Mouse (Mus musculus): ENCODE data around the gene Mustn1. TPM values are rescaled to one million over a fixed set of nuclear protein-coding genes. Genes with fewer than 3 reads are reported as not detected.

Gene Mustn1
- polyA plus RNA-seq, 1 experiment from 2014 or later = 0.97 TPM

DNA sequence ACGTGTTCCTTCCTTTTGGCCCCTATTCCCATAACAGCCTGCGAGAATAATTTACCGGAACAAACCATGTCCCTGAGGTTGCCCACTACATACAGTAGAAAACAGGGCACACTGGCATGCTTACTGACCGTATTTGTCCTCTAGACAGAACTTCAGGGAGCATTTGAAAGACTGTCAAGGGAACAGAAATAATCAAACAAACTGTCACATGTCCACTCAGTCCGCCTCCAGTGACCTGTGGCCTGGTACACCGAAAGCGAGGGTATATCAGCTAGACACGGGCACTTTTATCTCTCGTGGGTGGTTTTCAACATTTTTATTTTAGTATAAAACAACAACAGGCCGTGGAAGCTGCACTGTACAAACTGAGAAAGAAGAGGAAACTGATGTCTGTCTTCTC is 10.2 kb upstream of the Mustn1 start:
- no peak for ATAC-seq (ENCODE audit: low FRiP score)
- WGBS = 92% methylated on average over 10 of the region's 10 CpGs
- H3K27ac ChIP-seq = no peak overlapping the region
- no peaks in the 10 kb centered on the region for H3K9me3 ChIP-seq
- H3K36me3 ChIP-seq = peaks cover 58% of the 10 kb centered on the region
- no peak overlapping the region for H3K4me2 ChIP-seq
- no peak overlapping the region for H3K9ac ChIP-seq
- H3K4me1 ChIP-seq (replicated peaks) = no peaks in the 10 kb centered on the region
- H3K4me3 ChIP-seq = no peak overlapping the region
- no peaks in the 10 kb centered on the region for H3K27me3 ChIP-seq

DNA sequence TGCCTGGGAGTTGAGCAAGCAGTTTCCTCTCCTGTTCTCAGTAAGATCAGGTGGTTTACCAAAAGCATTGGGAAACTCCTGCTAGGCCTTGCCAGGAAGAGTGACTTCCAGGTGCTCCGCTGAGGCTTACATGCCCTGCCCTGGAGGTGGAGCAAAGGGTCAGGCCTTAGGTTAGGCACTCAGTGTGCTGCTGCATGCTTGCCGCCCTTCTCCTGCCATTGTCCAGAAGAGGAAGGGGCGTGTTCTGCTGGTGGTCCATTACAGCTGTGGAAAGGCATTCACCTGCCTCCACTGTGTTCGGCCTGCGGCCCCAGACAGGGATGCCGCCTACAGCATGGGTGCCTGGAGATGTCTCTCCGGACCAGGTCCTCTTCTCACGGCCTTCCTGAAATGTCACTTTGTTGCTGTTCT is 9.6 kb upstream of the Mustn1 start:
- Histone ChIP-seq H3K4me2 (no peak overlapping the region), H3K9me3 (no peaks in the 10 kb centered on the region), H3K4me1 (replicated peaks) (no peaks in the 10 kb centered on the region), H3K36me3 (peaks cover 64% of the 10 kb centered on the region), H3K9ac (no peak overlapping the region), H3K27me3 (no peaks in the 10 kb centered on the region), H3K27ac (no peak overlapping the region), H3K4me3 (no peak overlapping the region)
- no peak for ATAC-seq (ENCODE audit: low FRiP score)
- 85% methylated on average over 8 of the region's 8 CpGs for WGBS

- Histone ChIP-seq H3K9ac (no peak overlapping the region), H3K27ac (no peak overlapping the region), H3K36me3 (peaks cover 64% of the 10 kb centered on the region), H3K9me3 (no peaks in the 10 kb centered on the region), H3K27me3 (no peaks in the 10 kb centered on the region), H3K4me3 (no peak overlapping the region), H3K4me2 (no peak overlapping the region), H3K4me1 (replicated peaks) (no peaks in the 10 kb centered on the region)
- ATAC-seq (ENCODE audit: low FRiP score) = no peak
- 92% methylated on average over 25 of the region's 25 CpGs for WGBS
Measured at GRCm38 (mm10) chr14:30870206-30871147, 8.5 kb upstream of the Mustn1 start.

GRCm38 (mm10) chr14:30874095-30874700 is 4.8 kb upstream of the Mustn1 start:
- 87% methylated on average over 18 of the region's 18 CpGs for WGBS
- no peak overlapping the region for H3K4me2 ChIP-seq
- H3K4me1 ChIP-seq (replicated peaks) = peaks cover 1% of the 10 kb centered on the region; the same call in 1 of the 2 replicates
- no peak overlapping the region for H3K4me3 ChIP-seq
- no peak overlapping the region for H3K9ac ChIP-seq
- H3K36me3 ChIP-seq = peaks cover 65% of the 10 kb centered on the region
- no peaks in the 10 kb centered on the region for H3K27me3 ChIP-seq
- H3K27ac ChIP-seq = no peak overlapping the region
- no peak for ATAC-seq (ENCODE audit: low FRiP score)
- no peaks in the 10 kb centered on the region for H3K9me3 ChIP-seq

DNA sequence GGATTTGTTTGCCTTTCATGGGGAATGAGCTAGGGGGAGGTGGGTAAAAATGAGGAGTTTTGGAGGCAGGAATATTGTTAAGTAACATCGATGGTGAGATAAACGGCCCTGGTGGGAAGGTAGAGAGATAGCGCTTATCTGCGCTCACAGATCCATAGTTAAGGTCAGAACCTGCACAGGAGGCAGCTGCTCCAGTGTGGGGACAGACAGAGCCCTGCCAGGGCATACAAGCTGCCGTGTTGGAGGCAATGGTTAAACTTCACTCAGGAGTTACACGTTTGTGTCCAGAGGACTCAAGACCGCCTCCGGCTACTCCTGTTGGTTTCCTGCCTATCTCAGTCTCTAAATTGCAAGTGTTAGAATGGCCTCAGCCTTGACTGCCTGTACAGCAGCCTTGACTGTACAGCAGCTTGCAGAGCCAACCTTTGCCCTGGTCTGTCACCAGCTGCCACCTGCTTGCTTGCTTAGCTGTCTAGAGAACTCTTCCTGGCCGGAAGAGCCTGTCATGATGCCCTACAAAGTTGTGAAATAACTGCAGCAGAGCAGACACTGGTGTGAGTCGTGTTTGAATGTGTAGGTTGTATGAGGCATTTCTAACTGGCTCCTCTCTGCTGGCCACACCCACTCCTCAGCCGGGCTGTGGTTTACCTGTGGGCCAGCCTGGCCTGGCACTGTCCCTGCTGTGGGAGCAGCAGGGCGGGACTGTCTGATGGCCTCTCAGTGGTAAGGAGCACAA is 3.7 kb upstream of the Mustn1 start:
- peaks cover 8% of the 10 kb centered on the region for H3K4me1 ChIP-seq (replicated peaks)
- 93% methylated on average over 12 of the region's 12 CpGs for WGBS
- no peaks in the 10 kb centered on the region for H3K27me3 ChIP-seq
- no peaks in the 10 kb centered on the region for H3K9me3 ChIP-seq
- H3K27ac ChIP-seq = no peak overlapping the region
- ATAC-seq (ENCODE audit: low FRiP score) = no peak
- no peak overlapping the region for H3K4me3 ChIP-seq
- no peak overlapping the region for H3K4me2 ChIP-seq
- H3K9ac ChIP-seq = no peak overlapping the region
- peaks cover 66% of the 10 kb centered on the region for H3K36me3 ChIP-seq

- Histone ChIP-seq H3K36me3 (peaks cover 61% of the 10 kb centered on the region), H3K4me2 (no peak overlapping the region), H3K27ac (no peak overlapping the region), H3K4me3 (no peak overlapping the region), H3K4me1 (replicated peaks) (peaks cover 8% of the 10 kb centered on the region), H3K27me3 (no peaks in the 10 kb centered on the region), H3K9ac (no peak overlapping the region), H3K9me3 (no peaks in the 10 kb centered on the region)
- ATAC-seq (ENCODE audit: low FRiP score) = no peak
- WGBS = 85% methylated on average over 9 of the region's 9 CpGs
Measured at GRCm38 (mm10) chr14:30875955-30876354, 3.0 kb upstream of the Mustn1 start.

- Histone ChIP-seq H3K27ac (no peak overlapping the region), H3K36me3 (peaks cover 56% of the 10 kb centered on the region), H3K4me3 (no peak overlapping the region), H3K27me3 (no peaks in the 10 kb centered on the region), H3K9ac (no peak overlapping the region), H3K4me1 (replicated peaks) (peaks cover 8% of the 10 kb centered on the region), H3K4me2 (no peak overlapping the region), H3K9me3 (no peaks in the 10 kb centered on the region)
- 90% methylated on average over 10 of the region's 10 CpGs for WGBS
- ATAC-seq (ENCODE audit: low FRiP score) = no peak
Measured at GRCm38 (mm10) chr14:30876451-30876850, 2.5 kb upstream of the Mustn1 start.

DNA sequence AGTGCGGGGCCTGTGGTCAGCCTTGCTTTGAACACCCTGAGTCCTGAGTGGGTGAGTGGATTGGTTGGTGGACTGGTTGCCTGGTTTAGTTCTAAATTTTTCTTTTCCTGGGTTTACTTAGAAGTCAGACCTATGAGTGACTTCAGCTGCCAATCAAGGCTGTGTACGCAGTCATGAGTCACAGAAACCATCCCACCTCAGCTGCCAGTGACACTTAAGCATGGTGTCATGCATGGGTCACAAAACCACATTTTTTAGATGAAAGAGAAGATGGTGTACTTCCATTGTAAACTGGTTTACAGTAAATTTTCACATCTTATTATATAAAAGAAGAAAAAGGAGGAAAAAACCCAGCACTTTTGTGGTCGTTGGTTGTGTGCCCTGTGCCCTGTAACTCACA is 1.2 kb upstream of the Mustn1 start:
- 99% methylated on average over 3 of the region's 3 CpGs for WGBS
- Histone ChIP-seq H3K27me3 (no peaks in the 10 kb centered on the region), H3K4me1 (replicated peaks) (peaks cover 8% of the 10 kb centered on the region), H3K4me3 (no peak overlapping the region), H3K9me3 (no peaks in the 10 kb centered on the region), H3K9ac (no peak overlapping the region), H3K4me2 (no peak overlapping the region), H3K36me3 (peaks cover 52% of the 10 kb centered on the region), H3K27ac (no peak overlapping the region)
- ATAC-seq (ENCODE audit: low FRiP score) = no peak

GRCm38 (mm10) chr14:30879794-30880193 is 794 bp downstream of the Mustn1 start:
- no peaks in the 10 kb centered on the region for H3K9me3 ChIP-seq
- H3K36me3 ChIP-seq = peaks cover 32% of the 10 kb centered on the region
- ATAC-seq (ENCODE audit: low FRiP score) = no peak
- H3K4me3 ChIP-seq = no peak overlapping the region
- no peak overlapping the region for H3K4me2 ChIP-seq
- no peak overlapping the region for H3K9ac ChIP-seq
- no peaks in the 10 kb centered on the region for H3K27me3 ChIP-seq
- no peak overlapping the region for H3K27ac ChIP-seq
- H3K4me1 ChIP-seq (replicated peaks) = peaks cover 8% of the 10 kb centered on the region
- WGBS = 72% methylated on average over 9 of the region's 9 CpGs

DNA sequence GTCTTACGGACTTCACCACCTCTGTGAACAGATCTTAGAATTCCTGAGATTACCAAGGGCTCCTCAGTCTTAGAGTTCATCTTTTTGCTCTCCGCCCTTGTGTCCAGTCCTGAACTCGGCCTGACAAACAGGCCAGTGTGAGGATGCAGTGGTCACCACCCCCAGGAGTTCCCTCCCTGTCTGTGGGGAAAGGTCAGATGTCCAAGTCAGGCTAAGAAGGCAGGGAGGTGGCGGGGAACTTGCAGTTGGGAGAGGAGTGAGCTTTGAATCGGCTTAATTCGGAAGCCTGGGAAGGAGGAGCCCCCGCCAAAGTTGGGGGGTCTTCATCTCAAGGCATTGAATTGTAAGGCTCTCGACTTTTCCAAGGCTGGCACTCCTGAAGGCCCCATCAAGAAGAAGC is 1.3 kb downstream of the Mustn1 start:
- Histone ChIP-seq H3K36me3 (peaks cover 29% of the 10 kb centered on the region), H3K4me1 (replicated peaks) (peaks cover 8% of the 10 kb centered on the region), H3K4me2 (no peak overlapping the region), H3K4me3 (no peak overlapping the region), H3K27ac (no peak overlapping the region), H3K9ac (no peak overlapping the region), H3K9me3 (no peaks in the 10 kb centered on the region), H3K27me3 (no peaks in the 10 kb centered on the region)
- WGBS = 81% methylated on average over 8 of the region's 8 CpGs
- ATAC-seq (ENCODE audit: low FRiP score) = no peak

GRCm38 (mm10) chr14:30880811-30881717 is 2.1 kb downstream of the Mustn1 start:
- ATAC-seq (ENCODE audit: low FRiP score) = no peak
- 84% methylated on average over 17 of the region's 17 CpGs for WGBS
- peaks cover 21% of the 10 kb centered on the region for H3K36me3 ChIP-seq
- H3K27ac ChIP-seq = no peak overlapping the region
- no peak overlapping the region for H3K4me2 ChIP-seq
- H3K27me3 ChIP-seq = no peaks in the 10 kb centered on the region
- no peaks in the 10 kb centered on the region for H3K9me3 ChIP-seq
- H3K4me1 ChIP-seq (replicated peaks) = peaks cover 8% of the 10 kb centered on the region
- no peak overlapping the region for H3K4me3 ChIP-seq
- H3K9ac ChIP-seq = no peak overlapping the region

Measured in hindbrain, embryonic 13.5 days (tissue).